Comparison of ENCODE assay signal across 17 mouse cellular contexts in the genomic region with DNA sequence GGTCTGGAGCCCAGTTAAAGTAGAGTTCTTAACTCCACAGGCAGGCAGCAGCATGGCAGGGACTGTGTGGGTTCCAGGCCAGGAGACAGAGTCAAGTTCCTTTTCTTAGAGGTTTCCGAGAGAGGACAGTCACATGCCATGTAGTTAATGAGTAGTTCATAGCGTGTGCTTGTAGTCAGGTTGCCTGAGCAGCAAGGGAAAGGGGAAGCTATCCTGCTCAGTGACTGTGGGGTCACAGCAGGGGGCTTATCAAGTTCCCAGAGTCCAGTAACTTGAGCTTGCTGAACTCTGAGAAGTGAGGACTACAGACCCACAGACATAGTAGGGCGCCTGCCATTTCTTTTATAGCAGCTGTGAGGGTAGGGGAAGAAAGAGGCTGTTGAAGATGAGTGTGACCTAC. TPM values are rescaled to one million over a fixed set of nuclear protein-coding genes. Genes with fewer than 3 reads are reported as not detected.
DNase-seq lines count a peak whose midpoint lies in the region; ATAC-seq and TF ChIP-seq lines count a peak whose summit lies in the region.
"Had no signal": no experiment of that assay in that cellular context is flagged by ENCODE, and none has a peak within 500 bp of the region (broad histone marks: within the 10 kb centered on the region; RNA-seq: fewer than 3 reads in every experiment).

No protein-coding gene starts in this region.

- H3K27ac ChIP-seq in CH12.LX (ENCODE audit: insufficient read depth, low read depth), result no peak overlapping the region
- peak overlapping the region; percentile 67 for H3K27ac ChIP-seq in limb, embryonic 10.5 days
- H3K27ac ChIP-seq in hindbrain, embryonic 13.5 days, result no peak overlapping the region
- H3K27ac ChIP-seq in heart, adult 2 months, result no peak overlapping the region
- H3K27ac ChIP-seq: forebrain, embryonic 13.5 days; hindbrain, embryonic 12.5 days; limb, embryonic 15.5 days; stomach, embryonic 15.5 days had no signal

- peaks cover 0 to 15% of the 10 kb centered on the region in 2 experiments; a peak in 2 of 4 replicates for H3K4me1 ChIP-seq in CH12.LX (ENCODE audit: control insufficient read depth in 1 of 2, insufficient read depth in 2 of 2)
- H3K4me1 ChIP-seq in limb, embryonic 10.5 days, result peaks cover 38% of the 10 kb centered on the region
- peaks cover 13% of the 10 kb centered on the region for H3K4me1 ChIP-seq in hindbrain, embryonic 13.5 days (replicated peaks)
- peaks cover 4% of the 10 kb centered on the region; the same call in 1 of the 2 replicates for H3K4me1 ChIP-seq in heart, adult 2 months (ENCODE audit: control insufficient read depth, insufficient read depth, low read length)
- H3K4me1 ChIP-seq: stomach, embryonic 15.5 days had no signal

- intact Hi-C loops in heart, adult 2 months (cut with DNase I), result no loop called here

- 61% methylated on average over 3 of the region's 3 CpGs for WGBS in limb, embryonic 10.5 days
- 65% methylated on average over 3 of the region's 3 CpGs for WGBS in hindbrain, embryonic 13.5 days
- 86% methylated on average over 3 of the region's 3 CpGs for WGBS in heart, adult 2 months

- no peaks in the 10 kb centered on the region for H3K79me2 ChIP-seq in CH12.LX (replicated peaks; ENCODE audit: control insufficient read depth, extremely low read depth, insufficient read depth, poor library complexity, severe bottlenecking)
- H3K79me2 ChIP-seq in heart, adult 2 months (replicated peaks; ENCODE audit: control insufficient read depth, insufficient read depth, low read length), result no peaks in the 10 kb centered on the region

- TF ChIP-seq POLR2A in CH12.LX (IDR thresholded peaks at IDR 0.05; ENCODE audit: low read depth, low read length), result no peak
- no peak for TF ChIP-seq POLR2A in heart, adult 2 months (IDR thresholded peaks at IDR 0.05; ENCODE audit: insufficient read depth, low read depth, low read length)

- H3K4me3 ChIP-seq in CH12.LX (replicated peaks in 1 of 3; ENCODE audit: low read depth in 2 of 3, low read length in 2 of 3, poor library complexity in 1 of 3), result no peak overlapping the region
- no peak overlapping the region for H3K4me3 ChIP-seq in limb, embryonic 10.5 days
- no peak overlapping the region for H3K4me3 ChIP-seq in hindbrain, embryonic 13.5 days
- H3K4me3 ChIP-seq in heart, adult 2 months, result no peak overlapping the region
- H3K4me3 ChIP-seq: forebrain, embryonic 13.5 days; hindbrain, embryonic 12.5 days; limb, embryonic 15.5 days; stomach, embryonic 15.5 days had no signal

- no peak for TF ChIP-seq RAD21 in CH12.LX (IDR thresholded peaks at IDR 0.05; ENCODE audit: low read depth, low read length)

- no peak overlapping the region for H3K9ac ChIP-seq in CH12.LX (ENCODE audit: insufficient read depth, low read depth)
- H3K9ac ChIP-seq in hindbrain, embryonic 13.5 days, result no peak overlapping the region
- no peak overlapping the region for H3K9ac ChIP-seq in heart, adult 2 months (ENCODE audit: low read depth, low read length)
- H3K9ac ChIP-seq: forebrain, embryonic 13.5 days; hindbrain, embryonic 12.5 days; limb, embryonic 15.5 days; stomach, embryonic 15.5 days had no signal

- H3K4me2 ChIP-seq in CH12.LX (ENCODE audit: insufficient read depth, low read depth, poor library complexity, severe bottlenecking), result no peak overlapping the region
- H3K4me2 ChIP-seq in hindbrain, embryonic 13.5 days, result no peak overlapping the region
- H3K4me2 ChIP-seq: forebrain, embryonic 13.5 days; hindbrain, embryonic 12.5 days; limb, embryonic 15.5 days; stomach, embryonic 15.5 days had no signal

- no peaks in the 10 kb centered on the region for H3K27me3 ChIP-seq in CH12.LX (replicated peaks)
- no peaks in the 10 kb centered on the region for H3K27me3 ChIP-seq in limb, embryonic 10.5 days (ENCODE audit: low read depth, poor library complexity, severe bottlenecking)
- no peaks in the 10 kb centered on the region for H3K27me3 ChIP-seq in hindbrain, embryonic 13.5 days
- H3K27me3 ChIP-seq in heart, adult 2 months (ENCODE audit: control insufficient read depth, insufficient read depth, low read length), result no peaks in the 10 kb centered on the region
- H3K27me3 ChIP-seq: forebrain, embryonic 13.5 days; hindbrain, embryonic 12.5 days; limb, embryonic 15.5 days; stomach, embryonic 15.5 days had no signal

- no peak for TF ChIP-seq EP300 in CH12.LX (IDR thresholded peaks at IDR 0.05; ENCODE audit: low read length)
- TF ChIP-seq EP300 in heart, adult 2 months (IDR thresholded peaks at IDR 0.05; ENCODE audit: insufficient read depth, low read depth, low read length), result no peak

- DNase-seq in CH12.LX (ENCODE audit: extremely low read depth) (peak; percentile 17), R1 (ENCODE audit: low read depth, low spot score) (peak; percentile 58)
- peak; percentile 41 to 65 for DNase-seq in kidney, adult 8-10 months
- DNase-seq in limb, embryonic 10.5 days (ENCODE audit: low spot score), result no peak
- DNase-seq in layer of hippocampus, postnatal 36 days, result no peak
- no peak for DNase-seq in ovary, adult 18-20 months (ENCODE audit: low spot score)
- DNase-seq in heart, adult 2 months, result no peak
- DNase-seq: cerebellum, adult 11 months; gastrocnemius, postnatal 25 days; layer of hippocampus, adult 9-11 months; lung, postnatal 14 days; midbrain, embryonic 14.5 days had no signal

- no peak for TF ChIP-seq CTCF in CH12.LX (conservative IDR thresholded peaks at IDR 0.05 in 1 of 2, IDR thresholded peaks at IDR 0.05 in 1 of 2; ENCODE audit: low read depth in 2 of 2, low read length in 2 of 2)
- no peak for TF ChIP-seq CTCF in heart, adult 2 months (IDR thresholded peaks at IDR 0.05)

- H3K9me3 ChIP-seq in CH12.LX (replicated peaks; ENCODE audit: low read length), result no peaks in the 10 kb centered on the region
- no peaks in the 10 kb centered on the region for H3K9me3 ChIP-seq in limb, embryonic 10.5 days (replicated peaks)
- H3K9me3 ChIP-seq in hindbrain, embryonic 13.5 days, result no peaks in the 10 kb centered on the region
- H3K9me3 ChIP-seq: forebrain, embryonic 13.5 days; hindbrain, embryonic 12.5 days; limb, embryonic 15.5 days; stomach, embryonic 15.5 days had no signal

- H3K36me3 ChIP-seq in CH12.LX (replicated peaks in 1 of 2; ENCODE audit: control insufficient read depth in 1 of 2, insufficient read depth in 1 of 2, low read length in 1 of 2), result no peaks in the 10 kb centered on the region
- no peaks in the 10 kb centered on the region for H3K36me3 ChIP-seq in limb, embryonic 10.5 days
- H3K36me3 ChIP-seq in hindbrain, embryonic 13.5 days, result no peaks in the 10 kb centered on the region
- H3K36me3 ChIP-seq in heart, adult 2 months (ENCODE audit: control insufficient read depth, insufficient read depth, low read length), result no peaks in the 10 kb centered on the region
- H3K36me3 ChIP-seq: hindbrain, embryonic 12.5 days; limb, embryonic 15.5 days; stomach, embryonic 15.5 days had no signal

- dilution Hi-C loops in CH12.LX (cut with MboI; ENCODE audit: extremely low pct_ligation_motif_present, extremely low pct_unique_long_range_greater_than_20kb, low sequenced_read_pairs), result no loop called here

- in situ Hi-C loops in CH12.LX (cut with MboI; ENCODE audit: low pct_ligation_motif_present, low pct_unique_long_range_greater_than_20kb, low sequenced_read_pairs), result no loop called here

- no peak for ATAC-seq in hindbrain, embryonic 13.5 days (ENCODE audit: low FRiP score)
- ATAC-seq: forebrain, embryonic 13.5 days had no signal

TF ChIP-seq in CH12.LX, 34 proteins besides CTCF, POLR2A, EP300 and RAD21:
- peak; percentile 28; the same call in 1 of the 2 replicates for TF ChIP-seq BHLHE40 (IDR thresholded peaks at IDR 0.05; ENCODE audit: low read depth, low read length)
- no peak for TF ChIP-seq SMC3 (IDR thresholded peaks at IDR 0.05; ENCODE audit: low read depth, low read length)

RNA-seq across cellular contexts. Expression of a gene that starts 6.5 kb away (rescaled TPM):
- total RNA-seq in CH12.LX (2012; rRNA removed), result 0.04 TPM in 1 of 2 replicates, not detected in the other
- total RNA-seq in CH12.LX (2014; rRNA removed), result not detected in 2 replicates
- 0.13 and 0.22 TPM in 2 replicates for polyA plus RNA-seq in CH12.LX (2012; ENCODE audit: insufficient read length, low read depth)
- 0.09 TPM in 1 of 2 replicates, not detected in the other for polyA plus RNA-seq in limb, embryonic 10.5 days (2016; fragmentation: Nextera tagmentation; extraction: Ambion mirVana)
- total RNA-seq in layer of hippocampus, postnatal 36 days (2021), result not detected
- not detected in 2 replicates for polyA plus RNA-seq in hindbrain, embryonic 13.5 days (2015; fragmentation: Nextera tagmentation; extraction: Ambion mirVana)
- under 1 TPM; 0.18 to 0.20 TPM for total RNA-seq in heart, adult 2 months (2021)
- 0.08 and 0.20 TPM in 2 replicates for polyA plus RNA-seq in heart, adult 2 months (2012; rRNA removed)
- polyA plus RNA-seq: forebrain, embryonic 13.5 days; hindbrain, embryonic 12.5 days; midbrain, embryonic 14.5 days had no signal

Comparison
In these comparisons a context has a peak if more than half of its experiments do, and no peak if none do; other contexts are left out.
1. DNase-seq: peak in CH12.LX (single experiment), R1 (single experiment) and kidney, adult 8-10 months (2 of 2); none in limb, embryonic 10.5 days (single experiment), layer of hippocampus, postnatal 36 days (0 of 2), ovary, adult 18-20 months (single experiment) and heart, adult 2 months (0 of 2).